Mouse (Mus musculus) right cerebral cortex, postnatal 14 days (tissue): ENCODE results near the gene Bcl2l11.
"Not testable (repeated sequence)": the region's sequence is repeated elsewhere in the genome, so short reads cannot be mapped to it uniquely, and the experiment has no call there.

ENCODE experiments used
- DNase-seq: peaks from one replicate; pipeline ENCODE4 v3.0.0; 2022

Bcl2l11 gene

GRCm38 (mm10) chr2:128176391-128177044 is 50.7 kb downstream of the Bcl2l11 start:
- DNase-seq = no peak

DNA sequence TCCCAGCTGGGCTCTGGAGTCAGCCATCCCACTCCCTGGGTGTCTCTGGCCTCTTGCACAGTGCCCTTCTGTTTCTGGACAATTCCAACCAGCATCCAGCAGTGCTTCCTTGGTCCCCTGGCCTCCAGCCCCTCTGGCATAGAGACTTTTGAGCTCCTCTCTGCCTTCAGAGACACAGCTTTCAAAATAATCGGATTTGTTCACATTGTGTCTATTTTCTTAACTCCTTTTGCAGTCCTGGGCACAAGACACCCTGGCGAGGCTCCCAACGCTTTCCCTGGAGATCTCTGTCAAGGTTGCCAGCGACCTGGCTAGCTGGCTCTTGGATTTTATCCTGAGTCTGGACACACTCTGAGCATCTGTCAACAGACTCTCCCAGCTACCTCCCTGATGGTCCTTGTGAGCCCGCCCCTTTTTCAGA is 51.4 kb downstream of the Bcl2l11 start:
- no peak for DNase-seq

DNA sequence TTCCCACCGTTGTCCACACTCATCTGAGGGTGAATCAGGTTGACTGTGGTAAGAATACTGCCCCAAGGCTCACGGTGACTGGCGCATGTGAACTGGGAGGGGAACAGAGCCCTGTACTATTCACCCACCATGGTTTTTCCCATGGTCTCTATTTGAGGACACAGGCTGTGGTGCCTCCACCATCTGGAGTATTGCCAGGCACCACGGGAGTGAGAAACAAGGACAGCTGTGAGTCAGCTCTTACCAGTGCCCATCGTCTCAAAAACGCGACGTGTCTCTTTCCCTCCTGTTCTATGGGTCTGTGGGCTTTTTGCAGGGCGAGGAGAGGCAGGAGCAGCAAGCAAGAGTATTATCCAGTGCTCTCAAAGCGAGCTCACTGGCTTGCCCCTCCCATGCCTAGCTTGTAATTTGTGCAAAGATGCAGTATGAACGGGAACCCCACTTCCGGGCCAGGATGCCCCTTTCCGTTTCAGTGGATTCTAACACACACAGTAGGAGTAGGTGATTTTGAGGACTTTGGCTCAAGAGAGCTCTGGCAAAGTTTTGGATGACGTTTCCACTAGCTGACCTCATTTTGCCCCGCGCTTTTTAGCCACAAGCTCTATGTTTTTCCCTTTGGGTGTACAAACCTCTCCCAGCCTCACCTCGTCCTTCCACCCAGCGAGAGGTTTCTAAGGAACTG is 53.4 kb downstream of the Bcl2l11 start:
- DNase-seq = no peak

DNA sequence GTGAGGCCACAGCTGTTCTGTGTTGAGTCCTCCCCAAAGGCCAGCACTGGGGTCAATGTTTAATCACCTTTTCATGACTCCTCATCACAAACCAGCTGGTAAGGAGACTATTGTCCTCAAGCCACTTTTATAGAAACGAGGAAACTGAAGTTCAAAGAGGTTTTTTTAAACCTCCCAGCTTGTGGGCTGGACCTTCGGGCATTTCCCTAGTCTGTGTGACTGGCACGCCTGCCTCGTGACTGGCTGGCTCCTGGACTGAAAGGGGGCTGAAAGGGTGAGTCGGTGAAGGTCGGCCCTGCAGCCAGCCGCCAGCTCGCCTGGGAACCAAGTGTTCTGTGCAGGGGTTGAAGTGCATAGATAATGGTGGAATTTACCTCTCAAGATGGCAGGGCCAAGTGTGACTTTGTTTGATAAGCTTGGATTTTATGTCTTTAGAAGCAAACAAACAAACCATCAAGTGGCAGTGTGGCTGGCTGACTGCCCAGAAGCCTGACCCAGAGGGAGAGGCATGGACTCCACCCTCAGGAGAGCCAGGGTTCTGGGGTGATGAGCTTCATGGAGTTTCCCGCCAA is 54.1 kb downstream of the Bcl2l11 start:
- DNase-seq = no peak

DNA sequence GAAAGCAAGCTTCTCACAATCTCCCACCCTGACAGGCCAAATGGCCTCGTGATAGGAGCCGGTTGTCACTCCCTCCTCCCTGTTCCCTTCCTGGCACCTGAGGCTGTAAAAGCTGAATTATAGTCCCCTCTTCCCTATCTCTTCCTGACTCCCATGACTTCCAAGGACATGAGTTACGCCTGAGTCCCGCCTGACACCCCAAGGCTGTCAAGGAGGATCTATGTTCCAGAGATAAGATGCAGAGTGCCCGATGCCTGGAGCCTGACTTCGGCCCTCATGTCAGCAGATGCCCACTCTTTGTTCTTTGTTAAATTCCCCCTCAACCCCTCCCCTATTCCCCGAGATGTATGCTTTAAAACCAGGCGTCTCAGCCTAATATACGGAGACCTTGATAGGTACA is 56.3 kb downstream of the Bcl2l11 start:
- DNase-seq = not testable (repeated sequence)

GRCm38 (mm10) chr2:128182751-128183150 is 56.9 kb downstream of the Bcl2l11 start:
- no peak for DNase-seq

GRCm38 (mm10) chr2:128183762-128184161 is 57.9 kb downstream of the Bcl2l11 start:
- DNase-seq = no peak

DNA sequence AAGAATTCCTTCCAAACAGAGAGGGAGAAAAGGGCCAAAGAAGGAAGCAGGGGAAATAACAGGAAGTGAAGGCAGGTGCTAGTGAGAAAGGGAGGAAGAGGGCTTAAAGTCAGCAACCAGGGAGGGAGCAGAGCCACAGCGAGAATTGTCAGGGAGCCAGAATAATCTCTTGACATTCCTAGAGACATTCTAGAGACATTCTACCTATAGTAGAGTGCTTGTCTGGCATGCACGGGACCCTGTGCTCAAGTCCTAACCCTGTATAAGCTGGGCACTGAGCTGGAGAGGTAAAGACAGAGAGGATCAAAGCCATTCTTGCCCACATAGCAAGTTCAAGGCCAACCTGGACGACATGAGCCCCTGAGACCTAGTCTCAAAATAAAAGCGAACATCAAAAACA is 60.1 kb downstream of the Bcl2l11 start:
- DNase-seq = no peak

DNA sequence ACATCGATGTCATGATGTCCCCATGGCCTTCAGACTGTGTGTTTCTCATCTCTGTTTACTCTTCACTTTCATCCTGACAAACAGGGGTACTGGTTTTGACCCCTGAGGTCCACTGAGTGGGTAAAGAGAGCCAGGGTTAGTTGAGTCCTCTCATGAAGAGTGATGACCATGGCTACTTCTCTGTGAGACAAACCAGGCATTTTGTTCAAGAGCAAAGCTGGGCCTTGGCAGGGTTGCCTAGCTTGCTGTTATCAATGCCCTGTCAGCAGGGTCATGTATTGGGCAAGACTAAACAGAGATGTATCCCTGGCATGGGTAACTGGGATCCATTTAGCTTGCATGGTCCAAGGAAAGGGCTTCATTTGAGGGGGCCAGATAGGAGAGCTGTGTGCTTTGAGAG is 61.4 kb downstream of the Bcl2l11 start:
- no peak for DNase-seq

- DNase-seq = no peak
Observed at GRCm38 (mm10) chr2:128188461-128188860, 62.6 kb downstream of the Bcl2l11 start.

DNA sequence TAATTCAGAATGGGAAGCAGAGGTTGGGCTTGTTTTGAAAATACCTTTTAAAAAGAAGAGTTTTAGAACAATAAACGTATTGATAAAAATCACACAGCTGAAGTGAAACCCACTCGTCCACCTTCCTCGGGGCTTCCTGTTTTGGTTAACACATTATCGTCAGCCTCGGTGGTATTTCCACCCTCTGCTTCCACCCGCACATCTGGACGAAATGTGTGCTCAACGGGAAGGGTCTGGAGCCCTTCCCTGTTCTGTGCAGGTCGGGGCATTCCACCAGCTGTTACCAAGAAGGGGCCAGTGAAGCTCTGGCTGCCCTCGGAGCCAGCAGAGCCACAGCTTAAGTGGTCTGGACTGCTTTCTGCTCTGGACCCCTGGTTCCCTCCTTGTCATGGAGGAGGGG is 63.9 kb downstream of the Bcl2l11 start:
- DNase-seq = no peak

DNA sequence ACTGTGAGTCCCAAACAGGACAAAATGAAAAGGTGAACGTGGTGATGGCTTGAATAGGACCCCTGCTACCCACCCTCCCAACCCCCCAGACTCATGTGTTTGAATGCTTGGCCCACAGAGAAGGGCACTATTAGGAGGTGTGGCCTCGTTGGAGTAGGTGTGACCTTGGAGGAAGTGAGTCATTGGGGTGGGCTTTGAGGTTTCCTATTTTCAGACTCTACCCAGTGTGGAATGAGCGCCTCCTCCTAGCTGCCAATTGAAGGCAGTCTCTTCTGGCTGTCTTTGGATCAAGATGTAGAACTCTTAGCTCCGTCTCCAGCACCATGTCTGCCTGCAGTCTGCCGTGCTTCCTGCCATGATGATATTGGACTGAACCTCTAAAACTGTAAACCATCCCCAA is 64.4 kb downstream of the Bcl2l11 start:
- no peak for DNase-seq

DNA sequence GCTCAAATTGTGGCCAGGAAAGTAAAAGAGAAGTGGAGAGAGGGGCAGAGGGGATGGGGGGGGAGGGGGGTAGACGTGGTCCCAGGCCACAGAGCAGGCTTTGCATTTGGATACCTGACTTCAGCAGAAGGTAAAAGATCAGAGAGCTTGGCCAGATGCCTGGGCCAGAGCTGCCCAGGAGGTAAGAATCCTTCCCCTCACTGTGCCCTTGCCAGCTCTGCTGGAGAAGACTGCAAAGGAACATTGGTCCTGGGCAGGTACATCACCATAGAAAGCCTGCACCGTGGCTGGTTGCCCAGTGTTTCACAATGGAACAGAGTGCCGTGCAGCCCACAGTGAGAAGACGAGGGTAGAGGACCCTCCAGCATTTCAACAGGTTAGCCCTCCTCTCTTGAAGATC is 67.6 kb downstream of the Bcl2l11 start:
- DNase-seq = no peak

GRCm38 (mm10) chr2:128197379-128197778 is 71.5 kb downstream of the Bcl2l11 start:
- DNase-seq = no peak

- DNase-seq = no peak
Observed at GRCm38 (mm10) chr2:128203147-128203546, 77.3 kb downstream of the Bcl2l11 start.

DNA sequence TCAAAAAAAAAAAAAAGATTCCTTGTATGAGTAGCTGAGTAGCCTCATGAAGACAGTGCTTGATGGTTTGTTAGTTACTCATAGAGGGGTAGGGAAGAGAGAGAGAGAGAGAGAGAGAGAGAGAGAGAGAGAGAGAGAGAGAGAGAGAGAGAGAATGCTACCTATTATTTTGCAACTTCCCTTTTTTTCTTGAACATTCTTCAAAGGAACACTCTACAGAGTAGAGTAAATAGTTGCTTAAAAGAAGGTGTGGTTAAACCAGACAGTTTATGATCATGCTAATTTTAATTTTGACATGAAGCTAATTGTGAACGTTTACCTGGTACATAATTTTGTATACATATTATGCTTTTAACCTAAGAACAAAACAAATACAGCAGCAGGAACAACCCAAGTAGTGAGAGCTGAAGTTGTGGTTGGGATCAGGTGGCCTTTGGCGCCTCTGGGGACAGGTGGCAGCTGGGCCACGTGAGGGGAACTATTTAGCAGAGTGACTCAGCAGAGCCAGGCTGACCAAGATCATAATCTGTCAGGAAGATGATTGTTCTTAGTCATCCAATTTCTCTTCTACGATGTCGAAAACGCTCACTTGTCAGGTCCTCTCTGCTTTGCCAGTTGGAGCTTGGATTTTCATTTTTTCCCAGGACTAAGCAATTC is 78.0 kb downstream of the Bcl2l11 start:
- DNase-seq = no peak

- DNase-seq = no peak
Observed at GRCm38 (mm10) chr2:128208541-128208940, 82.7 kb downstream of the Bcl2l11 start.

GRCm38 (mm10) chr2:128209841-128210329 is 84.0 kb downstream of the Bcl2l11 start:
- no peak for DNase-seq

GRCm38 (mm10) chr2:128210376-128210775 is 84.5 kb downstream of the Bcl2l11 start:
- DNase-seq = no peak

DNA sequence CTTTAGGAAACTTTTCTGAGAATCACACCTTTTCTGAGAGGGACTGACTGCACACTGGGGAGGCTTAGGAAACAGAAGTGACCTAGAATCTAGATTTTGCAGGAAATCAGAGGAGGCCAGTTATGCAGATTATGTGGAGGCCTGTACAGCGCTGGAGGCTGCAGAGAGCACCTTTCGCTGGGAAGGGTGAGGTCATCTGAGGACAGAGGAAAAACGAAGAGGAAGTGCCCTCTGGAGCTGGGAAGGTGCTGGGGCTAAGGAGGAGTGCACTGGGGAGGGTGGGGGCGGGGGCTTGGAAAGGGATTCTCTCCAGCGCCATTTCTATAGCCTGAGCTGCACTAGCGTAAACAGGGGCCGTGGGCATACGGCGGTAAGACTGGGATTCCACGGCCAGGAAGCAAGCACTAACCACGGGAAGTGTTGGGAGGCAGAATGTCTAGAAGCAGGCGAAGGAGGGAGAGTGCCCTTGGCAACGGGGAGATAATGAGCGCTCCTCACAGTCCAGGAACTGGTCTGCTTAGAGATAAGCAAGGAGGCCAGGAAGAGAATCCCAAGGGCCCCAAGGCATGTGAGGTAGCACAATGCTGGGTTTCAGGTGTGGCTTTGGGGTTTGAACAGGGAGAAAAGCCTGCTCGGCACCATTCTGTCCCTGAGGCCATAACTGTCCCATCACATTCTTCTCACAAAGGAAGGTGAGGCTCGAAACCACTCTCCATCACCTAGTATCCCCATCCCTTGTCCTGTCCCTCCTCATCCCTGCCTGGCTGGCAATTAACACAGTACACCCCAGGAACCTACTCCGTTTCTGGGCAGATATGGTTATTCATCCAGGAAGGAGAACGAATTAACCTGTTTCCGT is 85.4 kb downstream of the Bcl2l11 start:
- DNase-seq = no peak

- DNase-seq = no peak
Observed at GRCm38 (mm10) chr2:128211881-128212209, 86.0 kb downstream of the Bcl2l11 start.
